Mouse (Mus musculus): ENCODE results near the gene Ptpn14.

Gene Ptpn14

DNA sequence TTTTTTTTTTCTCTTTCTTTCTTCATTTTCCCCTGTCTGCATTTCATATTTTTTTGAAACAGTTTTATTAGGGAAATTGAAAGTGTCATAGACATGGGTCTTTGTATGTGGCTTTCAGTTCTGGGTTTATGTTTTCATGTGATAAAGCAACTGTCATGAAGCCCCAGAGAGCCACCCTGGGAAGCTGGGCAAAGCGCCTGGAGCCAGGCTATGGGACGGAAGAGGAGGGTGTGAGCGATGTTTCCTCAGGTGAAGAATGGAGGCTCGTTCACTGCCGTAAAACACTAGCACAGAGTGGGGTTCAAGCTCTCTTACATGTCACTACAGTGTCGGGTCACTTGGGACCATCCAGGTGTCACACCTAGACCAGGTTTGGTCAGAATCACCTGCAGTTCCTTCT, 54.6 kb downstream of the Ptpn14 start:
- ChIA-PET CTCF (interaction anchor here in 1 of 4 experiments (0.8 to 1.3 kb wide), 3 partner anchors 42 to 101 kb away, joined by 3 to 5 read pairs (median 3); no protein-coding TSS in a partner anchor), POLR2A (interaction anchor here in 3 of 4 experiments (0.5 to 1.3 kb wide), 8 partner anchors 8 to 26 kb away, joined by 3 to 11 read pairs (median 4); no protein-coding TSS in a partner anchor)

- POLR2A ChIA-PET: interaction anchor here in 1 of 4 experiments (1.2 to 1.5 kb wide), 2 partner anchors 12 to 57 kb away, joined by 4 to 8 read pairs; partner anchors contain the start of gene Ptpn14
These were observed 56.4 kb downstream of the Ptpn14 start for GRCm38 (mm10) chr1:189784503-189784902.

DNA sequence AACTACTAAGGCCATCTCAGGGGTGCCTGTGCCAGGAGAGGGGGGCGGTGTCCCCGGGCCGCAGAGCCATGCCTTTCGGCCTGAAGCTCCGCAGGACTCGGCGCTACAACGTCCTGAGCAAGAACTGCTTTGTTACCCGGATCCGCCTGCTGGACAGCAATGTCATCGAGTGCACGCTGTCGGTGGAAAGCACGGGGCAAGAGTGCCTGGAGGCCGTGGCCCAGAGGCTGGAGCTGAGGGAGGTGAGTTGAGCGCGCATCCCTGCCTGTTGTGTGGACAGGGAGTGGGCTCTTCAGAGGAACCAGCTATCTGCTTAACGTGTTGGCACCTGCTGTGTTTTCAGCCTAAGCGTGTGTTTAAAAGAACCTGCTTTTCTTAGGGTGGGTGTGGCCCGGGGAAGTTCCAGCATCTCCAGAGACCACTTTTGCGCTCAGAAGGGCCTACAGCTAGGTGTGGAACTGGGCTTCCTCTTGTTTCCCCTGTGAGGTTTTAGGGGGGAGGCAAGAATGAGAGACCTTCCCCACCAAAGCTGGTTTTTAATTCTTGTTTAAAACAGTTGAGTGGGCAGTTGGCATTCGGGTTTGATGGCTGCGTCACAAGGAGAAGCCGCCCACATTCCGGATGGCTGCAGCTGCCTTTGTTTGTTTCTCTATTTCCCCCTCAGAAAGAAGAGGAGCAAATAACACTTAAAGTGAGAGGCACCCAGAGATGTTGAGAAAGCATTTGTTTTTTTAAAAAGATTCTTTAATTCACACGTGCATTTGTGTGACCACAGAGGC, 58.8 kb downstream of the Ptpn14 start:
- ChIA-PET CTCF (interaction anchor here in 1 of 4 experiments (1.3 kb wide), 1 partner anchor 25 kb away, joined by 5 read pairs; no protein-coding TSS in a partner anchor), POLR2A (interaction anchor here in 2 of 4 experiments (0.7 to 1.6 kb wide), 5 partner anchors 9 to 779 kb away, joined by 3 to 6 read pairs (median 3); partner anchors contain the start of gene Kctd3 (in 1 of the 2))

More at GRCm38 (mm10) chr1:189784503-189784902, 56.4 kb downstream of the Ptpn14 start:
- CTCF ChIA-PET: no interaction called here

DNA sequence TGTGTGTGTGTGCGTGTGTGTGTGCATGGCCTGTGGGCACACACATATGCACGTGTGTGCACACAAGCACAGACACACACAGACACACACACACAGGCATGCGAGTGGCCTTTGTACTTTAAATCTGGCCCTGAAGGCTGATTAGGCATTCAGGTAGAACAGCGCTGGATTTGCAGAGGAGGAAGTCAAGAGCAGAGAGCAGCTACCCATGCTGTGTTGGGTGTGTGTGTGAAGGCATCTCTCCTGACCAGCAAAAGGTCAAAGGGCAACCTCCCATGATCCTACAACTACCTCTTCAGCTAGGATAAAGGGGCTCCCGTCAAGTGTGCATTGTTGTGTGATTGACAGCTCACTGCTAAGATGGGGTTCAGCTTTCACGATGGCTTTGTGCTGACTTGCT, 61.5 kb downstream of the Ptpn14 start:
- ChIA-PET CTCF (interaction anchor here in 1 of 4 experiments (0.6 kb wide), 1 partner anchor 527 kb away, joined by 4 read pairs; no protein-coding TSS in a partner anchor), POLR2A (interaction anchor here in 2 of 4 experiments (0.9 to 1.6 kb wide), 3 partner anchors 14 to 20 kb away, joined by 3 to 6 read pairs (median 3); no protein-coding TSS in a partner anchor)

DNA sequence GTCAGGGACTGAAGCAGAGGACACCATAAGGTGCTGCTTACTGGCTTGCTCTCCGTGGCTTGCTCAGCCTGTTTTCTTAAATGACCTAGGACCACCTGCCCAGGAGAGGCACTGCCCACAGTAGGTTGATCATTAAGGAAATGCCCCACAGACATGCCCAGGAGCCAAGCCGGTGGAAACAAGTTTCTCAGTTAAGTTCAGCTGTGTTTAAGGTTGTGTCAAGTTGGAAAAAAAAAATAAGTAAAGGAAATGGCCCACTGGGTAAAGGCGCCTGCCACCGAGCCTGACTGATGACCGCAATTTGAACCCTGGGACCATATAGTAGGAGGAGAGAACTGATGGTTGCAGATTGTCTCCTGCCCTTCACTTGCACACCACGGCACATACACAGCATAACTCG, 62.6 kb downstream of the Ptpn14 start:
- CTCF ChIA-PET: no interaction called here

DNA sequence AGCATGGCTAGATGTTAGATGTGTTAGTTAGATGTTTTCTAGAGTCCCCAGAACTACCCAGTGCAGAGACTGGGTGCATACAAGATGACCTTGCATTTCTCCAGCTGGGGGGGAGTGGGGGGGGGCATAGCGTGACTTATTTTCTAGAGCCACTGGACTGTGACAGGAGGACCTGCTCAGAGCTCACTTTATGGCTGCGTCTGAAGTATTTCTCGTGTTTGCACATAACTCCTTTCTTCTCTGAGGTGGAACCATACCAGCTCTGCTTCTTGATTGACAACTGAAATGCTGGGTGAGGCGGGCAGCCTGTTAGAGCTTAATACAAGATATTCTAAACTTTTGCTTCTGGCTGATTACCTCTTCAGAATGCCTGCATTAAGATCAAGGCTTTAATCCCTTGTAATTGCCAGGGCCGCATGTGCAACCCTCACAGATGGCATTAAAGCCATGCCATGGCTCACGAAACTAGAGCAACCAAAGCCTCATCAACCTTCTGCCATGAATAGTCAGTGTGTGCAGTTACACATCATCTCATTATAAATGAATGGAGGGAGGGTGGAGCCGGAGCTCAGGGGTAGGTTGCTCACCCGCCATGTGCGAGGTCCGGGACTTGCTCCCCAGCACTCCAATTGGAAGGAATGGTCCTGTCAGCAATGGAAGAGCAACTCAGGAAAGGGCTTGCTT, 63.6 kb downstream of the Ptpn14 start:
- CTCF ChIA-PET: interaction anchor here in 1 of 4 experiments (0.6 kb wide), 1 partner anchor 1591 kb away, joined by 8 read pairs; no protein-coding TSS in a partner anchor
- POLR2A ChIA-PET: interaction anchor here (0.6 to 3.0 kb wide), 17 partner anchors 8 to 121 kb away, joined by 3 to 13 read pairs (median 4); partner anchors contain the start of gene Ptpn14 (in 2 of the 4)

More for the DNA sequence above, 62.6 kb downstream of the Ptpn14 start:
- POLR2A ChIA-PET: interaction anchor here in 3 of 4 experiments (0.7 to 3.0 kb wide), 7 partner anchors 7 to 122 kb away, joined by 3 to 13 read pairs (median 4); no protein-coding TSS in a partner anchor

GRCm38 (mm10) chr1:189792560-189793195, 64.6 kb downstream of the Ptpn14 start:
- POLR2A ChIA-PET: interaction anchor here in 2 of 4 experiments (0.7 to 3.0 kb wide), 15 partner anchors 9 to 65 kb away, joined by 3 to 13 read pairs (median 4); partner anchors contain the start of gene Ptpn14 (in 2 of the 2)
- CTCF ChIA-PET: no interaction called here

- ChIA-PET POLR2A (interaction anchor here in 1 of 4 experiments (0.7 to 1.1 kb wide), 2 partner anchors 13 to 71 kb away, joined by 3 read pairs; partner anchors contain the start of gene Ptpn14), CTCF (interaction anchor here in 1 of 4 experiments (0.5 kb wide), 1 partner anchor 96 kb away, joined by 3 read pairs; no protein-coding TSS in a partner anchor)
These were observed 70.9 kb downstream of the Ptpn14 start for GRCm38 (mm10) chr1:189798949-189799348.

- ChIA-PET CTCF (no interaction called here), POLR2A (interaction anchor here in 2 of 4 experiments (0.6 to 0.7 kb wide), 3 partner anchors 14 to 915 kb away, joined by 3 to 5 read pairs (median 3); no protein-coding TSS in a partner anchor)
These were observed 72.3 kb downstream of the Ptpn14 start for GRCm38 (mm10) chr1:189800211-189800961.

DNA sequence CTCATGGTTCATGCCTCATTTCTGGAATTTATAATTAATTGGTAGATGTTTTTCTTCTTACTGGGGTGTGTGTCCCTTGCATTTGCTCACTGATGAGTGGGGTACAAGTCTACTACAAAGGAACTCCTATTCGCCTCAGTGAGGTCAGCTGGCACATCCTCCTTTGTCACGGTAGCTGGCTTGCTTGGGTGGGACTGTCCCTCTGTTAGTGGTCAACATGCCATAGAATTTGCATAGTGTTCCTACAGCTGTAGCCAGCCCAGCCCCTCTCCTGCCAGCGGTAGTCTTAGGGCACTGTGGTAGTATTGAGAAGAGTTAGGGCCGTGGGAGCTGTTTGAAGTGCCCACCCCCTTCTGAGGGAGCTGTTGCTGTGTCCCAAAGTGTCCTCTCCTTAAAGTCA, 73.2 kb downstream of the Ptpn14 start:
- ChIA-PET POLR2A (interaction anchor here in 1 of 4 experiments (0.7 kb wide), 1 partner anchor 15 kb away, joined by 3 read pairs; no protein-coding TSS in a partner anchor), CTCF (interaction anchor here in 1 of 4 experiments (0.7 kb wide), 1 partner anchor 801 kb away, joined by 3 read pairs; no protein-coding TSS in a partner anchor)

GRCm38 (mm10) chr1:189802575-189802974, 74.5 kb downstream of the Ptpn14 start:
- CTCF ChIA-PET: no interaction called here
- POLR2A ChIA-PET: interaction anchor here in 1 of 4 experiments (0.9 to 2.0 kb wide), 3 partner anchors 10 to 42 kb away, joined by 3 to 4 read pairs (median 3); no protein-coding TSS in a partner anchor

GRCm38 (mm10) chr1:189803742-189804141, 75.7 kb downstream of the Ptpn14 start:
- POLR2A ChIA-PET: interaction anchor here in 3 of 4 experiments (1.0 to 2.0 kb wide), 6 partner anchors 12 to 63 kb away, joined by 3 to 6 read pairs (median 4); no protein-coding TSS in a partner anchor
- CTCF ChIA-PET: interaction anchor here in 1 of 4 experiments (0.9 kb wide), 2 partner anchors 80 to 84 kb away, joined by 3 read pairs; no protein-coding TSS in a partner anchor

GRCm38 (mm10) chr1:189806533-189807297, 78.6 kb downstream of the Ptpn14 start:
- CTCF ChIA-PET: interaction anchor here in 1 of 4 experiments (2.0 kb wide), 1 partner anchor 77 kb away, joined by 4 read pairs; no protein-coding TSS in a partner anchor
- POLR2A ChIA-PET: interaction anchor here in 1 of 4 experiments (1.1 to 1.3 kb wide), 3 partner anchors 13 to 38 kb away, joined by 3 to 5 read pairs (median 5); no protein-coding TSS in a partner anchor

DNA sequence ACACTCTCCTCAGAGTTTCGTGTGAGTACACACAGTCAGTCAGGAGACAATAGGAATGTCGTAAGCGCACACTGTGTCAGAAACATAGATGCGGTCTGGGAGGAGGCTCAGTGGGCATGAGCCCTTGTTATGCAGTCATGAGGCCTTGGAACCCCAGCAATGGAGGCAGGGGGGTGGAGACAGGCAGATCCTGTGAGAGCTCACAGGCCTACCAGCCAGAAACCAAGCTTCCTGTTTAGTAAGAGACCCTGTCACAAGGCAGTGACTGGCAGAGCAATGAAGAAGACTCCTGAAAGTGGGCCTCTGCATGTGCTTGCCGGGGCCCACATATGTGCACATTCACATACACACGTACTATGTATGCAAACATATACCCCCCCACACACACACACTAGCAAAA, 79.9 kb downstream of the Ptpn14 start:
- CTCF ChIA-PET: no interaction called here
- POLR2A ChIA-PET: interaction anchor here in 2 of 4 experiments (0.6 to 1.3 kb wide), 3 partner anchors 11 to 809 kb away, joined by 3 to 5 read pairs (median 4); no protein-coding TSS in a partner anchor

DNA sequence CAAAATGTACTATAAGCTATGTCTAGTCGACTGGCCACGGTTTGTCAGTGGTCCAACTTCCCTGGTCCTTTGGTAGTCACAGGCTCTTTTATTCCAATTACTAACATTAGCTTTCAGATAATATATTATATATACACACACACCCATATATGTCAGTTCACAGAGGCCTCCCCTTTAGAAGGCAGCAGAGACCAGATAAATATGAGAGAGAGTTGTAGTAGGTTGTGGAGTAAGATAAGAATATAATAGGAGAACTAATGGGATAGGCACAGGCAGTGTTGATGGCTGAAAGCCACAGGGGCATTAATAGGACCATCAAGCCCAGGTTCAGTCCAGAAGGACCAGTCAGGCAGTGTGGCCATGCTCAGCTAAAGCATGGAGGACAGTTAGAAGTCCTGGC, 80.4 kb downstream of the Ptpn14 start:
- POLR2A ChIA-PET: interaction anchor here in 2 of 4 experiments (0.6 to 0.9 kb wide), 2 partner anchors 38 to 810 kb away, joined by 3 to 4 read pairs; no protein-coding TSS in a partner anchor
- CTCF ChIA-PET: no interaction called here

GRCm38 (mm10) chr1:189811778-189812177, 83.7 kb downstream of the Ptpn14 start:
- ChIA-PET POLR2A (interaction anchor here in 2 of 4 experiments (0.7 to 1.7 kb wide), 6 partner anchors 12 to 829 kb away, joined by 3 to 4 read pairs (median 3); partner anchors contain the start of gene Ptpn14 (in 1 of the 2)), CTCF (interaction anchor here in 3 of 4 experiments (0.6 to 1.0 kb wide), 3 partner anchors 58 kb away, joined by 3 read pairs; no protein-coding TSS in a partner anchor)

Measured in embryonic stem cell, embryonic (primary cell).